Mouse (Mus musculus) lung, postnatal 36 days (tissue): Measurements from ENCODE around the gene Kiz.

Source experiments
- DNase-seq: peaks from one replicate; pipeline ENCODE4 v3.0.0; 2022; ENCODE audit warnings: mixed read lengths

Gene Kiz

DNA sequence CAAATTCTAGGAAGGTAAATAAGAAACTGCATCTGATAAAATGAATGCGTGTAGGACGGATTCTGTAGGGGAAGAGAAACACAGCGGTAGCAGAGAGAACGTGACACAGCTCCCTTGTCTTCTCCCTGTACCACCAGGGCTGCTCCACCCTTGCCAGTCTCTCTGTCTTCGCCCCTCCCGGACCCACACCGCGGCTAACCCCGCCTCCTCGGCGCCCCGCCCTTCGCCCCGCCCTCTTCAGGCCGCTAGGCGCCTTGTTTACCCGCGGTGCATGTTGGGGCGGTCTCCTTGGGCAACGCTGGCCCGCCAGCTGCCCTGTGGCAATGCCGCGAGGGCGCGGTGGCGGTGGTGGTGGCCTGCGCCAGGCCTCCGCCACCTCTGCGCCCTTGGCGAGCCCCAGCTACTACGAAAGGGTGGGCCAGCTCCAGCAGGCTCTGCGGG lies at the start of gene Kiz:
Gene Kiz (plus strand): TSS at position 266 of the 441 bp plus-strand sequence.
- peak; percentile 96 for DNase-seq

DNA sequence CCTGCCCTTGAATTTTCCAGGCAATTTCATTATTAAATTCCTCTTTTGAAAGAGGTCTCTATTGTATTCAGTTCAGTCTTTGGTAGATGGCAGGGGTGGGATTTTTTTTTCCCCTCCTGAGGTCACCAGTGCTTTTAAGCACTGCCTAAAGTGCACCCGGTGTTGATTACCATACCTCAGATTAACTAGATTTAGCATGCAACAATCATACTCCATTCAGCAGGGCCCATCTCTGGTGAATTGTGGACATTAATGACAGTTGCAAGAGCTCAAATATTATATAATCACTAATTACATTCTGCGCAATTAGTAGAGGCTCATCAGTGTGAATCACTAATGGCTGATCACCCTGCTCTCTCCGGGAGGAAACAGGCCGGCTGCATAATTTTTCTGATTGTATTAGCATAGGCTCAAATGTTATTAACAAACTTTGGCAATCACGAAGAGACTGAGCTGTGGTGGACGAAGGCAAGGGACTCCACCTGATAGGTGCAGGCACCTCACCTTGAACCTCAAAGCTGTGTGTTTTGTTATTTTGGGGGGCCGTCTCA lies 45.9 kb upstream of the Kiz start:
- DNase-seq: no peak

DNA sequence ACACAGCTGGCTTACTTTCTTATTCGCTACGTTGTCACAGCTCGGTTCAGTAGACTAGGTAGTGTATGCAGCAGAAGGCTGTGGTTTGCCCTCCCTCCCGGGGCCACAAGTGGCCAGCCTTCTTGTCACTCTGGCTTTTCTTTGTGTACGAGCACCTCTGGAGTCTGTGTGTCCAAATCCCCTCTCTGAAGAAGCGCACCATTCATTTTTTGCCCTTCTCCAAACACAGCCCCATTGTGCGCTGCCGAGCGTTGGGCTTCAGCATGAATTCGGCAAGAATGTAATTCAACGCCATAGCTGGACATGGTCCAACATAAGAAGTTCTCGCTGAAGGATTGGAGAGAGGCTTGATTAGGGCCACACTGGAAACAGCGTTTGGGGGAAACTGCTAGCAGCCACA lies 45.0 kb upstream of the Kiz start:
- peak; percentile 16 for DNase-seq

DNA sequence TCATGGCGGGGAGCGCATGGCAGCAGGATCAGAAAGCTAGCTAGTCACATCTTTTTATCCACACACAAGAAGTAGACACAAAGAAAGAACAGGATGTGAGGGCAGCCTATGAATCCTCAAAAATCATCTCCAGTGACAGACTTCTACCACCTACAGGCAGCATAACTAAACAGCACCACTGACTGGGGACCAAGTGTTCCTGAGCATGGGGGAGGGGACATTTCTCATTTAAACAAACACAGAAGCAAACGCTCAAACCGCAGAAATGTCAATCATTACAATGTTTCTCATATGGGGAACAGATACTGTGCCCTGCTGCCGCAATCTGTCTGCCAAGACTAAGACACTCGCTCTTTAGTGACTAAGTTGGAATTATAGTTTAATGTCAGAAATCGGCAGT lies 40.7 kb upstream of the Kiz start:
- no peak for DNase-seq

DNA sequence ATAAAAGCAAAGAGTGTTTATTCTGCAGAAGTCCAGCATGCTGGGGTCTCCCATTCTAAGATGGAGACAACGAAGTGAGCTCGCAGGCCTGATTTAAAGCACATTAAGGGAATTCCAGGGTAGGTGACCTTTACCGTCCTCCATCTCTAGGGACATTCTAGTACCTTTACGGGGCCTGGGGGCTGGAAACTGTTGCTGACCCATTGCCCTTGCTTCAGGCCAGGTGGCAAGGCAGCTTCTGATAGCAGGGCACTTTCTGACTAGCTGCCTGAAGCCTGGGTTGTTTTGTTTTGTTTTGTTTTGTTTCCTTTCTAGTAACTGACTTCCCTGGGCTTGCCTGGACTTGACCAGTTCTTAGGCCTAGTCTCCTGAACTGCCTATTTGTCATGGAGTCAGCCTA lies 36.6 kb upstream of the Kiz start:
- DNase-seq: no peak

DNA sequence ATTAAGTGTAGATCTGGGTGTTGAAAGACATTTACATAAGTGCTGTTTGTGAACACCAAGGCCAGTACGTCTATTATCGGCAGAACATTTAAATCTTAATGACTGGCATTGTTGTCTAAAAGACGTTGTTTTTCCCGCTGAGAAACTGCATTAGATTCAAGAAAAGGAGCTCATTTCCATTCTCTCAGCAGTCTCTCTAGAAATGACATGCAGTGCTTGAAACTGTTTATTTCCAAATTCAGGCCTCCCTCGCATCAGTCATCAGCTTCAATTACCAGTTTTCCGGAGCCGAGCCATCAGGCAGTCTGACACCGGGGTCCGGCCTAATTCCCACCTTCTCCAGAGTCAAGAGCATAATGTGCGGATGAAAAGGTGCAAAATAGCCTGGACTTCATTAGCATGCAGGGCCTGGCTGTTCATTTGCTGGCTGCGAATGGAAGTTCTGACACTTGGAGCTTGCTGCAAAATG lies 32.1 kb upstream of the Kiz start:
- no peak for DNase-seq

DNA sequence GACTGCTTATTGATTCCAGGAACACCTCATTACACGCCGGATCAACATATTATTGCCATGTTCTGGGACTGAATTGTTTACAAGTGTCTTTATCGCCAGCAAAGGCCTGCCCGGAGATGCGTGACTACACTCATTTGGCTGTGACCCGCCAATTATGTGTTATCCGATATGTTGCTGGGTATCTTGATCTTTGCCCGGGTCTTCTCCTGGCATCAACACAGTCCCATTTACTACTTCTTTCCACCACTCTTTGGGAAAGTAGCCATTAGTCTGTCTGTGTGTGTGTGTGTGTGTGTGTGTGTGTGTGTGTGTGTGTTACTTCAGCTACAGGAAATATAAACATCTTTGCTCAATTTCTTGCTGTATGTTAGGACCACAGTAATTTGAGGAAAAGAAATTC lies 31.6 kb upstream of the Kiz start:
- DNase-seq: no peak

DNA sequence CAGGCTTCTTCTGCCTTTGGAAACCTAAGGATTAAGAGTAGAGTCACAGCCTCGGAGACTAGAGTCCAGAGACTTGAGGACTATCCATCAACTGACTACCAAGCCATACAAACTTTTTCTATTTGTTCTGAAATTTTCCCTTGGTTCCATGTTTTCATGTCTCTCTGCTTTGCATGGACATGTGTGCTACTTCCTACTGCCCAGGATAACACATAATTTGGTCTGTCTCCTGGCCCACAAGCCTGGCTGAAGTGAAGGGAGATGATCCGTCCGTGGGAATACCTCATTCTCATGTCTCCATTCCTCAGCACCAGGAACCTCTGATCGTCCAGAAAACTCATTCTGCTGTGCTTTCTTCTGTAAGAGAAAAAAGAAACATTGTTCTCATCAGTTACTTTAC lies 27.7 kb upstream of the Kiz start:
- DNase-seq: no peak

DNA sequence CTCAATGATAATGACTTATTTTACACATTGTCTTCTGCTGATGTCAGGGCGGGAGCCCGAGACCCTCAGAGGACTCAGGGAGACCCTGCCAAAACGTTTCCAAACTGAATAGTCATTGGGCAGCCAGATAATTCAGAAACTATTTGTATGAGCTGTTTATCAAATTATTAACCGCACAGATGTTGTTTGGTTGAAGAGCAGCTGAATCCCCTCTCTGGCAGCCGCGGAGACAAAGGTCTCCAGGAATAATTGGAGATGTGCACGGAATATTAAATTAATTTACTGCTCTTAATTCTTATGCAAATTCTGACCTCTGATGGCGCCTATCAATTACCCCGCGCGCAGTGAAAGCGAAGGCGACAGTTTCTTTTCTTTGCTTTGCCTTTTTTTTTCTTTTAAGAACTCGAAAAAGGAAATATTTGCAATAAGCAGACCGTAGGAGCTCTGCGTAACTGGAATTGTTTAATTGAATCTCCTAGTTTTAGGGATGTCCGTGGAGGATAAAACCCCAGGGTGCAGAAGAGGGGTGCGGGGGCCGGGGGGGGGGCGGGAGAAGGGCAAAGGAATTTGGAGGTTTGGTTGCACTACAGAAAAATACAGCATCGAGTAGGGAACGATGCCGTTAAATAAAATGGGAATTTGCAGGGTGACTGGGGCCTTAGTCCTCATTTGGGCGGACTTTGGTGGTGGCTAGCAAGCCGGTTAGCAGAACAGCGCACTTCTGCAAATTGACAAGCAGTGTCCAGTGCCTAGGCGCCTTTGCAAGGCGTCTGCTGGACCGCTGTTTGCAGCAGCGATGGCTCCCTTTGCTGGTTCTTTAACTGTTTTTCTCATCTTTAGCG lies 22.2 kb upstream of the Kiz start:
- no peak for DNase-seq

DNA sequence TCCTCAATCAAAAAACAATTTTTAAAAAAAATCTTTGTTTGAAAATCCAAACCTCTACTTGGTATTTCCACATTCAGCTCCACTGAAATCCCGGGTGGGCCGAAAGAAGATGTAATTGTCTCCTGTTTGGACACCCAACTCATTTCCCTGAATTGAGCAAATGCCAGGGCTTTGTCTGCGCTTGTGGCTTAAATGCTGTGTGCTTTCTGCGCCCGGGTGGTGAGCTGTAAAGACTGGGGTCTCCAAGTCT lies 21.7 kb upstream of the Kiz start:
- no peak for DNase-seq

DNA sequence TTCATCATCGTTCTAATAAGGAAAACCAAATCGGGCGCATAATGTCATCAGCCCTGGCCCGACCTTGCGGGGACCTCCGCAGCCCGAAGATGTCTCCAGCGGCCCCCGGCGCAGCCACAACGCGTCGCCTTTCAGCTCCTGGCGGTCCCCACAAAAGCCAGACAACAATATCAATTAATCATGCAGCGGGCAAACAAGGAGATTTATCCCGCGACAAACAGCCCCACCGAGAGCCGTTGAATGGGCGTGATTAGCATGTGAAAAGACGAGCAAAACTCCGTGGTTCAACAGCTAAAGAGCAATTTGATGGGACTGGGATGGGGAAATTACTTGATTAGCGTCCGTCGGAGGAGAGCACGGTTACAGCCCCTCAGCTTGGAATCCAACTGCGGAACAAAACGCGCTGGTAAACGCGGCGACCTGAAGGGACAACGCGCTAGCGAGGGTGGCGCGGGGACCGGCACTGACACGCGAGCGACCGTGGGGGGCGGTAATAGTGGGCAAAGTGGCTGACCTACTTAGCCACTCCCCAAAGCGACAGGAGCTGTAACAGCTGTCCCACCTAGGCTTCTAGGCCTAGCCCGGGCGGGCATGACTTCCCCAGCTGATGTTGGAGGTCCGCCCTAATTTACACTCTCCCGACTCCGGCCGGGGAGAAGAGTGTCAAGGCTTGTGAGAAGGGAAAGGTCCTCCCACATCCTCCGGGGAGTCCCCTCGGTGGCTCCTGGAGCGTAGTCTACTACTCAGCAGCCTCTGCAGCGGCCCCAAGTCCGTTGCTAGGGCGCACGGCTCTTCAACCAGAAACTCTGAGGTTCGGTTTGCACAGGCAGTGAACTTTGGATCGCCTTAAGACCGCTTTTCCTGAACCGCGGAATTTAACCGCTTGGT lies 21.1 kb upstream of the Kiz start:
- peak; percentile 10 for DNase-seq

DNA sequence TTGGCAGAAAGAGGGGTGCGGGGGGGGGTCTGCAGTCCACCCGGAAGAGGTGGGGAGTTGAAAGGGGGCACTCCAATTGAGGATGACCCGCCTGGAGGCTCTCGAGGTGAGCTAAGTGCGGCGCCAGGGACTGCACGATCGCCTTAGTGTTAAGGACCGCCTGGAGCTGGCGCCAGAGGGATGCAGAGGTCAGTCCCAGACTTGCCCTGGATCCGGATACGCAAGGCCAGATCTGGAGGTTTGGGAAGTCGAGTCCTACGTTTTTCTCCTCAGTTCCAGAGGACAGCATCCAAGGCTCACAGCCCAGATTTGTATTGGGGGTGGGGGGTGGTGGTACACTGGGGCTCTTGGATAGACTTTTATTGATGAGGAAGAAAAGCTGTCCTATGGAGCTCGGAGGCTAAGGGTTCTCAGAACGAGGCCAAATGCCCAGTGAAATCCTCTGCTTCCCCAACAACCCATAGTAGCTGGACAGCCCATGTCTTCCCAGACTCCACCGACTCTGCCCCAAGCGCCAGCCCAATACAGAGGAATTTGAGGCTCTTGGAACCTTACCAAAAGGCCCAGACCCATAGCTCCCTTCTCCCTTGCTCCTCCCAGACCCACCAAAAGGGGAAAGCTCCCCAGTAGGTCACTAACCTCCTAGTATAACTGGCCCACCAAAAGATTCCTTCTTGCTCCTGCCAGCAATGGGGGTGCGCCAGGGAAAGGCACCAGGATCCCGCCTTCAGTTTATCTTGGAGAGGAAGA lies 20.2 kb upstream of the Kiz start:
- no peak for DNase-seq

DNA sequence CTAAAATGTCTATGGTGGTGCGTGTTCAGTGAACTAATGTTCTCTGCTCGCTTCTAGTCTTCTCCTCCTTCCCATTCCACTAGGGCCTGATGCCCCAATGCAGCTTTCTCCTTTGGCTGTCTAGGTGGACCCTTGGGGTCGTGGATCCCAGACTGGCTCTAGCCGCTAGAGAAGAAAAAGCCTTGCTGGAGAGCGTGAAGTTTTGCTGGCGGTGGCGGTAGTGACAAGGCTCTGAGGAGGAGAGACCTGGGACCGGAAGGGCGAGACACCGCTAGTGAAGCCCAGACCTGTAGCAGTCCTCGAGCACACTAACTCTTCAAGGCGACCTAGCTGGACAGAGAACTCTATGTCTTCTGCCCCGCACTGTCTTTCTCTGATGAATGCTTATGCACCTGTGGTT lies 19.4 kb upstream of the Kiz start:
- no peak for DNase-seq

DNA sequence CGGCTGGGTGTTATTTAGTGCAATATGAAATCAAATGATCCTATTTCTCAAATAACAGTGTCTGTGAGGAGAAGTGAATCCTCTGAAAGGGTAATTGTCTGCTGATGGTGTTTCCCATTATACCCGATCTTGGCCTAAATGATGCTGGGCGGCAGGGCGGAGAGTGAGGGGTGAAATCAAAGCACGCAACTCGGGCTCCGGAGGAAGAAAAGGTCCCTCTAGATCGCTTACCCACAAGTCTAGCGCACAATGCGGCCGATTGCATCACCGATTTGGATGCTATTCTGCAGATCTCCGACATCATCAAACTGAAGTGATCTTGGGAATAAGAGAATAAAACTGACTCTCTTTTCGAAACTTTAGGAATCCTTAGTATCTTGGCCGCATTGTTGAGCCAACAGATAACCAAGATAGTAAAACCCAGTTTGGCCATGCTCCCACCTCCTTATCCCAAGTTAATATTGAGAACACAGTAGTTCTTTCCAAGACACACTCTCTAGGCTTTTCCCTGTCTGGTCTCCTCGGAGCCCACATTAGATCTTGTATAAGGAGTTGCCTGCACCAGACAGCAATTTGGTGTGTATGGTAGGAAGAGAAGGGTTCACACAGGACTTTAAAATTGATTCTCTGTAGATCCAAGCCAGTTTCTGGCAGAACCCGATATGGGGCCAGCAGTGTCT lies 18.7 kb upstream of the Kiz start:
- DNase-seq: no peak

DNA sequence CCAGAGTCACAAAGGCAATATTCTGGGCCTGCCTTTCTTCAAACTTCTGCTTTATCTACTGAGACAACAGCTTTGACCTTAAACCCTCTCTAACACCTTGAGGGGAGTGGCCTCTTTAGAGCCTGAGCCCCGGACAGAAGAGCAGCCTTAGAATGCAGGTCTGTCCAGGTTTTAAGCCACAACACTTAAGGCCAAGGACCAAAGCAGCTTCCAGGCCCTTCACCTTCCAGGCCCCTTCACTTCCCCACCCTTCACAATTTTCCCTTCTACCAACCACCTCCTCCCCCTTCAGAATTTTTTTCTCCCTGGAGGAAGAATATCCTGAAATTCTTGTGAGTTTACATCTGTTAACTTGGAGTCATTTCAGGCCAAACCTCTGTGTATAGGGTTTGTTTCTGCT lies 18.0 kb upstream of the Kiz start:
- DNase-seq: no peak

DNA sequence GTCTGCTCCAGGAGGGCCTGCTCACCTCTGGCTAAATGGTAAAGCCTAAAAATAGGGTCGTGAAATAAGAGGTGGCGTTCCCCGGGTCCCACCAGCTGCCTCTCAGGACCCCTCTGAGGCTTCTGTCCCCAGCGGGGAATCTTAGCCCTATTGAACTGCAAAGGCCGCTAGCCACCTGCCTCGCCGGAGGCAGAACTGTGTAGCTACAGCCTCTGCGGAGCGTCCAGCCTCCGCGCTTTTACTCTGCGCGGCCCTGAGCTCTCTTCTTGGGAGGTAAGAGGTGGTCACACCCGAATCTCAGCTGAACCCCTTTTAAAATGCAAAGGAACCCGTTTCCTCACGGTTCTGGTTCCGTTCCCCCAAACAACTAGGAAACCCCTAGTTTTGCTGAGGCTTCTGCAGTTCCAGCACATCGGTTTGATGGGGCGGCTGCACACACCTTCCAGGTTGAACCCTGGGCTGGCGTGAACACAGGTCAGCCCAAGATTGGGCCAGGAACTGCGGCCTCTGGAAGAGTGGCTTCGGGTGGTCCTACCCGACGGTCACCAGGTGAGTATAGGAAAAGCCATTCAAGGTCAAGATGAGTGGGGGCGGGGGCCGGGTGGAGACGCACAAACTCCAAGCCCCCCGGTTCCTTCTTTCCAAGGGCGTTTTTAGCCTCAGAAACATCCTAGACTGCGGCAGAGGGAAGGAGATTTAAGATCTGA lies 16.9 kb upstream of the Kiz start:
- DNase-seq: no peak

DNA sequence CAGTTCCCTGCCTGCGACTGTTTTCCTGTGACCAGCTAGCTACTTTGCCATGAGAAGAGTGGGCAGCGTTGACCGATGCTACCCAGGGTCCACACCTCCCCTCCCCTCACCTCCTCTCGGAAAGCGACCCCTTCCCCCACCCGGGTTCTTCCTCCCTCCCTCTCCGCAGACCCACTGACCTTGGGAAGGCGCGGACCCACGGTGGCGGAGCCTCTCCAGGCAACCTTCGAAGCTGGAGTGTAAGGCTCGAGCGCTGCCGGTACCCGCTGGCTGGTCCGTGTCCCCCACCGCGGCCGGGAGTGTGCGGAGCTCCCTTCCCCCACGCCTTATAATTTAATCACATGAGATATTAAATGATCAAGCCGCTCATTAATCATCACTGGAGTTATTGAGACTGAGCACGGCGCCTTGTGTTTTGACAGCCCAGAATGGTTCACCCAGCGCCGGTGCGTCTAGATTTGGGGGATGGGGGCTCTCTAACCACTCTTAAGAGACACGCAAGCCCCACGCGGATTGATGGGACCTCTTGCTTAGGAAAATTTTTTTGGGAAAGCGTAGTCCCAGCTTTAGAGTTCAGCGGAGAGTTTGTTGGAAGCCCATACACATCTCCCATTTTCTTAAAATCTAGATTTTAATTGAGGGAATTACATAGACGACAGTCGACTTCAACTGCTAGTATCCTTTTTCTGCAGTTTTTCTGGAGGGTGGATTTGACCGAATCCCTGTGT lies 16.2 kb upstream of the Kiz start:
- no peak for DNase-seq

DNA sequence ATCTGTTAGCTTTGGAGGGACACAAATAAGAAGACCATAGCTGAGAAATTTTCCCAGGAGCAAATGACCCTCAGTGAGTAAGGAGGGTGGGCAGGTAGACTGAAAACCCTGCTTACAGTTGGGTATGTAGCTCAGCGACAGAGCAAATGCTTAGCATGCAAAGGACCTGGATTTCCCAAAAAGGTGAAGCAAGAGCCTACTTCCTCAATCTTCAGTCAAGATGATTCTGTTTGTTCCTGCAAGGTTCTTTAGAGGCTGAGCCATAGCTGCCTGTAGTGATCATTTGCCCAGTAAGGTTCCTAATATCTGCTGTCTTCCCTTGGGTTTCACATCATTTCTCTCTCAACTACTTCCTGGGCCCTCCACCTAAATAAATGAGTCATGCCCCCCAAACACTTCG lies 7.8 kb upstream of the Kiz start:
- peak; percentile 12 for DNase-seq

DNA sequence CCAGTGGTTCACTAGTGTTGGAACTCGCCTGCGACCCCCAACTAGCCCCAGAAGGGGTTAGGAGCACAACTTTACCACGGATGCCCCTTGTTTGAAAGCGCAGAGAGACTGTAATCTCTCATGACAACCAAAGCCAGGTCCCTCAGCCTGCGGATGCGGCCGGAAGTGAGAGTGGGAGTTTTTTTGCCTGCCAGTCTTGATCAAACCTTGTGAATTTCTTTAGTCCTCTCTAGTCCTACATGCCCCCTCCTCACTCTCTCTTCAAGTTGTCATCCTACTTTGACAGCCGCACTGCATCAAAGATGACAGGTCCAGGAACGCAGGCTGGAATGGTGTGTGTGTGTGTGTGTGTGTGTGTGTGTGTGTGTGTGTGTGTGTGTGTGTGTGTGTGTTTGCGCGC lies 456 bp downstream of the Kiz start:
- DNase-seq: peak; percentile 39

DNA sequence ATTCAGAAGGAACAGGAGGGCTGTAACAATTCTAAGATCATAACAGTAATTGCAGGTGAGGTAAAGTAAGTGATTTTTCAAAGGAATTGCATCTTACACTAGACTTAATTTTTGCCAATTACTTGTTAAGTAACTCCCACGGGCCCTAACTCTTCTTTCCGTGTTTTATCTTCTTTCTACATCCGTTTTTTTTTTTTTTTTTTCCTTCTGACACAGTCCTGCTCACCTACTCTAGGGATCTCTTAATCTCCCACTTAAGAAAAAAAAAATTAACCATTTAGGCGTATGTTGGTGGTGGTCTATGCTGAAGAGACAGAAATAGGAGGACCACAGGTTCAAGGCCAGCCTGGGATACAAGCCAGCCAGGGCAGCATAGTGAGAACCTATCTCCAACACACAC lies 1.2 kb downstream of the Kiz start:
- no peak for DNase-seq

DNA sequence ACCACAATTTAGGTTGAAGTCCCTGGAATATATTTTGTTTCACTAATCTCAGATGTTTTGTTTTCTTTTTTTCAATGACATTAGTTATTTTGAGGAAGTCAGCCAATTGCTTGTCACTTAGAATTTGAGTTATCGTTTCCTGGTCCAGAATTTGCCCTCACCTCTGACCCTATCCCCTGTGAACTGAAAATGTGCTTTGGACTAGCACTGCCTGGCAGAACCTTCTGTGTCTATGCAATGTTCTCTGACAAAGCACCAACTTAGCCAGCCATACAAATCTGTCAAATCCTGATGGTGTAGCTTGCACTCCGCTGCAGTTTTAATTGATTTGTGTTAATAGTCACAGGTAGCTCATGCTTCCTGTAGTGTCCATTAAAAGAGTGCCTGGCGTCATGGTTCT lies 10.1 kb downstream of the Kiz start:
- no peak for DNase-seq
